Mouse (Mus musculus): ENCODE measurements around the gene Tet2.

The Tet2 gene

DNA sequence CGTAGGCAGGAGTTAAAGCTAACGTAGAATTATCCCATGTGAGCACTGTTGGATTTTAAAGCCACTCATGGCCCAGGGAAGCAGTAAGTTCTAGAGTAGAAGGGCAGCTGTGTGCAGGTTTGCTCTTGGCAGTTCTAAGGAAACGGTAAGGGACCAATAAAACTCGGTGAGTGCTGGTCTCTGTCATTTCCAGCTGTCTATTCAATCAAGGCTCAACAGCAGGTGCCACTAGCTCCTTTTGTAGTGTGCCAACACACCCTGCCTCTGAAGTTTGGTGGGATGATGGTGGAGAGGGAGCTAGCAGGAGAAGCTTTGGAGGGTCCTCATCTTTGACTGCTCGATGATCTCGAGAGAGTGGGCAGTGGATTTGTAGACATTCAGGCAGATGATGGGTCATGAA, 82.5 kb downstream of the Tet2 start:
- in situ Hi-C loops (cut with MboI; ENCODE audit: low sequenced_read_pairs) = no loop called here

DNA sequence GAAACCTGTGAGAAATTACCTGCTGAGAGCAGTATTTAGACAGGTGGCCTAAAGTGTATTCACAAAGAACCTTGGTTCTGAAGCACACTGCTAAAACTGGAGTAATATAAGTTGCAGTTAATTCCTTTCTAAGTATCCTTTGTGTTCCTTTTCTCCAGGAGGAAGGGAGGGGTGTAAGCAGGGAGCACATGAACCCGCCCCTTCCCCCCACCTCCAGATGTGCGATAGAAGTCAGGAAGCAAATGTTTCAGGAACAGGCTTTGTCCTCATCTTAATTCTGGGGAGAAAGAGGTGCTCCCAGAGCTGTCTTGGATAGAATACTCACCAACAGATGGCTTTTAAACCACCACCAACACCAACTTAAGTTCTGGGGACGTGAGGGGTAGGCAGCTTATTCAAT, 82.9 kb downstream of the Tet2 start:
- in situ Hi-C loops (cut with MboI; ENCODE audit: low sequenced_read_pairs) = no loop called here

DNA sequence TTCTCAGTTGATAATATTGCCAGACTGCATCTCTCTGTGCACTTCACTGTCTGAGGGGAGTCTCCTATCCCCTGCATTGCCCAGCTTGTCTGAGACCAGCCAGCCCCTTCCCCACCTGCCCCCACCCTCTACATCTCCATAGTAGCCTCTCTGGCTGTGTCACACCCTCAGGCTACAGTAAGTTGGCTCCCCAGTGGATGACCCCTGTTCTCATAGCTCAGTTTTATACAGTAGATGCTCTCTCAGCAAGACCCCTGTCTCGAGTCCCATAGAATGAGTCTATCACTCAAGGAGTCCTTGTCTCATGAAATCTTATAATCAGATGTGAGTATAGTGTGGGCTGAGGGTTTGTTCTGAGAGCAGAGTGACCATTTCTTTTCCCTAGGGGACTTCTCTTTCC, 85.8 kb downstream of the Tet2 start:
- in situ Hi-C loops (cut with MboI; ENCODE audit: low sequenced_read_pairs) = no loop called here

DNA sequence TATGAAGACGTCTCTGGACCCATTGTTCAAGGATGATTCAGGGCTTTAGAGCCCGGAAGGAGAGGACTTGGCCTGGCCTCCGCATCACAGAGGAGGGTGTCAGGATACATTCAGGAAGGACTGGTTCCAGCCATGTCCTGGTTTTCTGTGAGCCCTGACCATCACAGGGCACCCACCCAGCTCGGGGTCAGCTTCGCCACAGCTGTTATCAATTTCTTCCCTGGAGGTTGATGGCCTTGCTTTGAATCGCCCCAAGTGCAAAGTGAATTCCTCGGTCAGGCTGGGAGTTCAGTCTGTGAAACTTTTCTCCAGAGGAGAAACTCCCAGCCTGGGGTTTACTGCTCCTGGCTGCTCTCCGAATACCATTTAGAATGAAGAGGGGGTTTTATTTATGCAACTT, 91.0 kb downstream of the Tet2 start:
- in situ Hi-C loops (cut with MboI; ENCODE audit: low sequenced_read_pairs) = no loop called here

DNA sequence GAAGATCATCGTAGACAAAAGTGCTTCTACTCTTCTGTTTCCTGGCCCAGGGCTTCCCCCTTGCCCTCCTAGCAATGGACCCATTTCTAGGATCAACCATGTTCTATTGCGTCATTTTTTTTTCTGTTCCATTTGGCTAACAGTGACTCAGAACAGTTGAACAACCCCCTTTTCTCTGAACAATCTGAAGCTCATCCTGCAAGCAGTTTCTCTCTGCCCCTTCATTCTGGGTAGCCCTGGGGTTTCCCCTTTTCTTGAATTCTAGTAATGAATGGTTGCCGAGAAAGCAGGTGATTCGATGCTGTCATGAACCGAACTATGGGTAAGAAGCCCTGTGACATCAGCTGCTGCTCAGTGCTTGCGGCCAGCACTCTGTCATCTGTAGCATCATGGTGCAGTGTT, 108.0 kb downstream of the Tet2 start:
- in situ Hi-C loops (cut with MboI; ENCODE audit: low sequenced_read_pairs) = no loop called here

DNA sequence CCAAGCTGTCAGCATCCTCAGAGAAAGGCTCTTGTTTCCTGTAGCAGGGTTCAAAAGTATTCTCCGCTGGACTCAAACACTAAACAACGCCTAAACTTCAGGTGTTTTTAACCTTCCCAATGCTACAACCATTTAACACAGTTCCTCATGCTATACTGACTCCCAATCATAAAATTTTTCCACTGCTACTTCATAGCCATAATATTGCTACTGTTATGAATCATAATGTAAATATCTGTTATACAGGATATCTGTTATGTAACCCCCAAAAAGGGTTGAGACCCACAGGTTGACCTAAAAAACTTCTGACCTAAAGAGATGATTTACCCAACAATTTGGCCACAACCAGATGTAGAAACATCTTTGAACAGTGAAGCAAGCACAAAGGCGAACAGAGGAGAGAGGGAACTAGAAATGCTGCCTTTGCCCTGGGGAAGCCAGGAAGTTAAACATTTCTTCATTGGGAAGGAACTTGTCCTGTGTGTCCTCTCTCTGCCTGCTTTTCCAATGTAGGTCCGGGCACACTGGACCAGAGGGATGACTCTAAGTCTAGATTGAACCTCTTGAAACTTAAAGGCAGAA, 108.6 kb downstream of the Tet2 start:
- in situ Hi-C loops (cut with MboI; ENCODE audit: low sequenced_read_pairs) = no loop called here

DNA sequence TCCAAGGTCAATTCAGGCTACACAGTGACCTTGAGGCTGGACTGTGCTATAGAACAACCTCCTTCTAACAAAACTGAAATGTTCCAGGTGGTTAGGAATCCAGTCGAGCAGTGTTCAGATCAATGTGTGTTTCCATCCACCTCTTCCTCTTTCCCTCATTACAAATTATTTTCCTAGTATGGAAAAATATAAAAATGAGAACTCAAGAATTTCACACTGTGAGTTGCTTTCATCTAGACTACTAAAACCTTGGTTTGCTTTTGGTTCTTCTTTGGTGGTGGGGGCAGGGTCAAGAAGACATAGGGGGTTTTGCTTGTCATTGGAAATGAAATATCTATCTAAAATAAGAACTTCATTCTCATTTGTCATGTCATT, 109.2 kb downstream of the Tet2 start:
- in situ Hi-C loops (cut with MboI; ENCODE audit: low sequenced_read_pairs) = no loop called here

DNA sequence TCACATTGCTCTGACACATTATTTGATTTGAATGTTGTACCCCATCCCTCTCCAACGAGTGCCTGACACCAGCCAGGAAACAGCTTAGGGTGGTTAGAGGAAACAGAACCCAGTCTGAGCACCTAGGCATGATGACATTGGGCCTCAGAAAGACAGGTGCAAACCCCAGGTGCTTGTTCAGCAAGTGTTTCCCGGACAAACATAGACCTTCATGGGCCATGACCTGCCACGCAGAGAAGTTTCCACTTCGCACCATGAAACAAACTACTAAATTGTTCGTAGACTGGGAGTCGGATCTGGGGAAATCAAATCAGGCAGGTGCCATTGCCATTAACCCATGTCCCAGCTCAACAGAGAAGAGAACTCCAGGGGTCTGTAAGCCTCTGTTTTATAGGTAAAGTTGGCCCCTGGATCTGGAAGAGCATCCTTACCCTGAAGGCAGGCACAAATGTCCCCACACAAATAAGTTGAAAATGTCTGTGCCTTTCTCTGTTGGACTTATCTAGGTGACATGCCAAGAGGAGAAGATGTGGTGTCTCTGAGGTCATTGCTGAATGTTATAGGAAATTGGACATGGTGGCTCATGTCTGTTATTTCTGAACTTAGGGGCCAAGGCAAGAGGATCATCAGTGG, 109.7 kb downstream of the Tet2 start:
- in situ Hi-C loops (cut with MboI; ENCODE audit: low sequenced_read_pairs) = no loop called here

DNA sequence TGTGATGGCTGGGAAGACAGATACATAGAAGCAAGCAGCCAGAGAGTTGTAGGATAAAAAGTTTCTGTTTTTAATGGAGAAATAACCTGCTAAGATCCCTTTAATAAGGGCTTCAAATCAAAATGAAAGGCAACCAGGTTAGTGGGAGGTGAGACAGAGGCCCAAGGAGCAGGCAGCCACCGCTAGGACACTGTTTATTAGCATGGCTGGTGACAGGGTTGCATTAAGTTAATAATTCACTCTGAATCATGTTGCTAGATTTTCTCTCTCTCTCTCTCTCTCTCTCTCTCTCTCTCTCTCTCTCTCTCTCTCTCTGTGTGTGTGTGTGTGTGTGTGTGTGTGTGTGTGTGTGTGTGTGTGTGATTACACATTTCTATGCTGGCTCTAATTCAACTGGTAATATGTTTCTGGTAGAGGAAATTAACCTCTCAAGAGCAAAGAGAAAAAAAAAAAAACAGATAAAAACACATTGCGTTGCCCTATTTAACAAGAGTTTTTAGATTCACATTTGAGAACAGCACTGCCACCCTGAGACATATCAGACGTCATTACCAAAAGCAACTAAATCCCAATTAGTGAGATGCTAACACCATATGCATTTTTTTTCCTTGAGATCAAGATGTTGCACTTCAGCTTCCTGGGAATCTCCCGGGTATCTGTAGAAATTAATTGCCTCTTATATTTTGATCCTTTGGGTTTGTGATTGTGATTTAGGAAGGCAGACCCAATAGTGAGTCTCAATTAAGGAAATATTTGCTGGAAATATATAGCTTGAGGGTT, 115.4 kb downstream of the Tet2 start:
- in situ Hi-C loops (cut with MboI; ENCODE audit: low sequenced_read_pairs) = no loop called here

DNA sequence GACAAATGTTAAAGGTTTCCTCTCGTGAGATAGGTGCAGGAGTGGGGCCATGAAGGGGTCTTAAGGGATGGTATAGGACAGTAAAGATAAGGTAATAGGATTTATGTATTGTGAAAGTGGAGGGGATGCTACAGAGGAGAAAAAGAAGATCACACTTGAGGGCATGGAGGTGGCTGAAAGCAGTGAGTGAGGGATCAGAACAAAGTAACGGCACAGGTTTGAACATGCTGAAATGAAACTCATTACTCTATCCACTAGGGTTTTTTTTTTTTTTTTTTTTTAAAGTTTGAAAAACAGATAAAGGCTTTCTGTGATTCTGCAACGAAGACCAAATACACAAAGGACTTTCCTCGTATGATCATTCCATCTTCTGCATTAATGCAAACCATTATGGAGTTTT, 116.9 kb downstream of the Tet2 start:
- in situ Hi-C loops (cut with MboI; ENCODE audit: low sequenced_read_pairs) = no loop called here

DNA sequence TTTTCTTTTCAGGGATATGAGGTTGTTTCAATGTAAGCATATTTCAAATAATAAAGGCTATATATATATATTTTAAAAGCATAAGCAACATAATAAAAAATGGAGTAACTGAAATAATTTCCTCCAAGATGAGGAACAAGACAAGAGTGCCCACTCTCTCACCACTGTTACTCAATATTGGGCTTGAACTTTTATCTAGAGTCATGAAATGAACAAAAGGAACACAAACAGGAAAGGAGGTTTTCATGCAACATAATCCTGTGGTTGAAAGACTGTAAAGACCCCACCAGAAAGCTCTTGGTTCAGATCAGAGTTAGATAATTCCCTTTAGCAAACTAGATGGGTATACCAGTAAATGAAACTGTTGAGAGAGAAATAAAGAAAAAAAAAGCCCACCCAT, 121.9 kb downstream of the Tet2 start:
- in situ Hi-C loops (cut with MboI; ENCODE audit: low sequenced_read_pairs) = no loop called here

DNA sequence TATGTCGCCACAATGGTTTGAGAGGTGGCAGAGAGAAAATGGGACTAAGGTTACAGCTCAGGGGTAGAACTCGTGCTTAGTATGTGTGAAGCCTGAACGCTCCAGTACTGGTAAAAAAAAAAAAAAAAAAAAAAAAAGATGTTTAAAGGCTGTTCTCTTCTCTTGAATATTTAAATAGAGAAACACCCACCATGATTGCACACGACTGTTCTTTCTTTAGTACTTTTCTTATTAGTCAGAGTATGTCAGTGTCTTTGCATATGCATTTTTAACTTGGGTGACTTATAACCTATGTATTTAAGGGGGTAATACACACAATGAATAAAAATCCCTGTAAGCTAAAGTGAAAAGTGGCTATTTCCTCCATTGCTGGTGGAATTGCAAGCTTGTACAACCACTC, 130.2 kb downstream of the Tet2 start:
- in situ Hi-C loops (cut with MboI; ENCODE audit: low sequenced_read_pairs) = no loop called here
